In the genomic region with DNA sequence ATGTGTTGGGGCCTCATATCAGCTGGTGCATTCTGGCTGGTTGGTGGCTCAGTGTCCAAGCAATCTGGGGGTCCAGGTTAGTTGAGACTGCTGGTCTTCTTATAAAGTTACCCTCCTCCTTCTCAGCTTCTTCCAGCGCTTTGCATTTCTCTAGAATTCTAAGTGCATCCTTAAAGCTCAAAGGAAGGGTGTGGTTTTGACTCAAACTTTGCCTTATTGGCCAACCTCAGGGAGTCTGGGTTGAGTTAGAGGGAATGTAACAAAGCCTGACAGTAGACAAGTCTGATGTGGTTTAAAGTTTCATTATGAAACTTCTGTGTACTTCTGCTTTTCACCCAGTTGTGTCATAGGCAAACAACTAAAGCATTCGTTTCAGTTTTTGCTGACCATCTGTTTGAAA, we compare ENCODE assay signal across 17 mouse cellular contexts. TPM values are rescaled to one million over a fixed set of nuclear protein-coding genes. Genes with fewer than 3 reads are reported as not detected.
A peak's percentile ranks its signal among the peaks of the same experiment; 100 is the strongest.
DNase-seq lines count a peak whose midpoint lies in the region; ATAC-seq and TF ChIP-seq lines count a peak whose summit lies in the region.
"Had no signal": no experiment of that assay in that cellular context is flagged by ENCODE, and none has a peak within 500 bp of the region (broad histone marks: within the 10 kb centered on the region; RNA-seq: fewer than 3 reads in every experiment).

No protein-coding gene starts in this region.

- no peak overlapping the region for H3K4me3 ChIP-seq in lung, embryonic 14.5 days (ENCODE audit: low read depth, low read length)
- H3K4me3 ChIP-seq in intestine, embryonic 16.5 days (ENCODE audit: low read length): no peak overlapping the region
- H3K4me3 ChIP-seq in midbrain, embryonic 11.5 days (ENCODE audit: low read depth, low read length): no peak overlapping the region
- H3K4me3 ChIP-seq in thymus, adult 2 months (ENCODE audit: control insufficient read depth, insufficient read depth, low read length): no peak overlapping the region
- H3K4me3 ChIP-seq: embryonic facial prominence, embryonic 15.5 days; heart, embryonic 13.5 days; megakaryocyte, embryonic 14.5 days had no signal

- no peak overlapping the region for H3K9ac ChIP-seq in lung, embryonic 14.5 days
- no peak overlapping the region for H3K9ac ChIP-seq in intestine, embryonic 16.5 days (ENCODE audit: low read depth, low read length)
- H3K9ac ChIP-seq in midbrain, embryonic 11.5 days (ENCODE audit: low read length): no peak overlapping the region
- H3K9ac ChIP-seq: embryonic facial prominence, embryonic 15.5 days; heart, embryonic 13.5 days had no signal

- ATAC-seq in lung, embryonic 14.5 days (ENCODE audit: insufficient read depth): no peak
- peak; percentile 99 for ATAC-seq in granulocyte monocyte progenitor cell, adult 5-6 weeks (replicated peaks; ENCODE audit: poor library complexity, severe bottlenecking)
- no peak for ATAC-seq in intestine, embryonic 16.5 days
- no peak for ATAC-seq in midbrain, embryonic 11.5 days (ENCODE audit: low FRiP score)
- ATAC-seq: hindbrain, embryonic 16.5 days; Patski had no signal

- no peak overlapping the region for H3K27ac ChIP-seq in lung, embryonic 14.5 days (ENCODE audit: low read depth)
- H3K27ac ChIP-seq in intestine, embryonic 16.5 days (ENCODE audit: low read length): no peak overlapping the region
- no peak overlapping the region for H3K27ac ChIP-seq in midbrain, embryonic 11.5 days (ENCODE audit: low read depth, low read length)
- no peak overlapping the region; the same call in 1 of the 2 replicates for H3K27ac ChIP-seq in thymus, adult 2 months (ENCODE audit: control insufficient read depth, insufficient read depth, low read length)
- H3K27ac ChIP-seq: embryonic facial prominence, embryonic 15.5 days; heart, embryonic 13.5 days; stomach, postnatal 0 days had no signal

- TF ChIP-seq CTCF in lung, embryonic 14.5 days (IDR thresholded peaks at IDR 0.05; ENCODE audit: low read depth): no peak
- TF ChIP-seq CTCF in thymus, adult 2 months (IDR thresholded peaks at IDR 0.05; ENCODE audit: borderline replicate concordance, control insufficient read depth, extremely low read depth, insufficient read depth, low read length, poor library complexity): no peak

- no peaks in the 10 kb centered on the region for H3K27me3 ChIP-seq in lung, embryonic 14.5 days (ENCODE audit: insufficient read depth, low read length)
- H3K27me3 ChIP-seq in intestine, embryonic 16.5 days (replicated peaks; ENCODE audit: control insufficient read depth, insufficient read depth, low read length): no peaks in the 10 kb centered on the region
- H3K27me3 ChIP-seq in midbrain, embryonic 11.5 days (ENCODE audit: control insufficient read depth, insufficient read depth, low read length): no peaks in the 10 kb centered on the region
- H3K27me3 ChIP-seq in thymus, adult 2 months (ENCODE audit: control insufficient read depth, insufficient read depth, low read length): no peaks in the 10 kb centered on the region
- H3K27me3 ChIP-seq: embryonic facial prominence, embryonic 15.5 days; heart, embryonic 13.5 days; megakaryocyte, embryonic 14.5 days; Patski had no signal

- no peaks in the 10 kb centered on the region for H3K9me3 ChIP-seq in lung, embryonic 14.5 days (ENCODE audit: low read depth, low read length)
- H3K9me3 ChIP-seq in intestine, embryonic 16.5 days (ENCODE audit: control insufficient read depth, low read length): no peaks in the 10 kb centered on the region
- H3K9me3 ChIP-seq in midbrain, embryonic 11.5 days (ENCODE audit: control insufficient read depth, low read length): no peaks in the 10 kb centered on the region
- H3K9me3 ChIP-seq: embryonic facial prominence, embryonic 15.5 days; heart, embryonic 13.5 days; megakaryocyte, embryonic 14.5 days had no signal

- TF ChIP-seq POLR2A in thymus, adult 2 months (IDR thresholded peaks at IDR 0.05; ENCODE audit: control insufficient read depth, extremely low read depth, insufficient read depth, low read length, poor library complexity): no peak

- whole genome bisulfite sequencing in lung, embryonic 14.5 days: 65% methylated on average over 2 of the region's 2 CpGs
- 85% methylated on average over 2 of the region's 2 CpGs for WGBS in intestine, embryonic 16.5 days
- WGBS in midbrain, embryonic 11.5 days: 75% methylated on average over 2 of the region's 2 CpGs
- 9% methylated on average over 2 of the region's 2 CpGs for WGBS in thymus, adult 2 months

- no peaks in the 10 kb centered on the region for H3K36me3 ChIP-seq in lung, embryonic 14.5 days (ENCODE audit: insufficient read depth)
- no peaks in the 10 kb centered on the region for H3K36me3 ChIP-seq in intestine, embryonic 16.5 days (ENCODE audit: control insufficient read depth, insufficient read depth, low read length)
- no peaks in the 10 kb centered on the region for H3K36me3 ChIP-seq in midbrain, embryonic 11.5 days (ENCODE audit: control insufficient read depth, insufficient read depth, low read length)
- H3K36me3 ChIP-seq in thymus, adult 2 months (ENCODE audit: control insufficient read depth, insufficient read depth, low read length): no peaks in the 10 kb centered on the region
- H3K36me3 ChIP-seq: embryonic facial prominence, embryonic 15.5 days; heart, embryonic 13.5 days had no signal

- DNase-seq in lung, embryonic 14.5 days: peak; percentile 3
- DNase-seq in lung, postnatal 14 days: no peak
- peak; percentile 5 for DNase-seq in T-cell, adult 2 months (ENCODE audit: low spot score)
- DNase-seq in skeletal muscle tissue, adult 2 months (ENCODE audit: low read depth, low spot score): peak; percentile 39
- DNase-seq in midbrain, embryonic 11.5 days (ENCODE audit: low spot score, missing footprints): no peak
- DNase-seq in thymus, adult 2 months: no peak
- DNase-seq: adrenal gland, postnatal 36 days; cerebellum, adult 8-10 months; left cerebral cortex, postnatal 4 days had no signal

- H3K4me2 ChIP-seq in lung, embryonic 14.5 days: no peak overlapping the region
- H3K4me2 ChIP-seq in intestine, embryonic 16.5 days (ENCODE audit: low read depth, low read length): no peak overlapping the region
- H3K4me2 ChIP-seq in midbrain, embryonic 11.5 days: no peak overlapping the region
- H3K4me2 ChIP-seq: embryonic facial prominence, embryonic 15.5 days; heart, embryonic 13.5 days had no signal

- H3K4me1 ChIP-seq in lung, embryonic 14.5 days (ENCODE audit: insufficient read depth): no peaks in the 10 kb centered on the region
- no peaks in the 10 kb centered on the region for H3K4me1 ChIP-seq in intestine, embryonic 16.5 days (ENCODE audit: control insufficient read depth, insufficient read depth, low read length)
- H3K4me1 ChIP-seq in midbrain, embryonic 11.5 days (ENCODE audit: control insufficient read depth, insufficient read depth, low read length): no peaks in the 10 kb centered on the region
- peaks cover 4% of the 10 kb centered on the region; the same call in 1 of the 2 replicates for H3K4me1 ChIP-seq in thymus, adult 2 months (replicated peaks; ENCODE audit: control insufficient read depth, insufficient read depth, low read length)
- H3K4me1 ChIP-seq: heart, embryonic 13.5 days had no signal

RNA-seq across cellular contexts. Expression of gene Pde3b, which starts 58.7 kb away (rescaled TPM):
- 11.7 and 12.2 TPM in 2 replicates for polyA plus RNA-seq in lung, embryonic 14.5 days (2014; fragmentation: Nextera tagmentation; extraction: Ambion mirVana)
- 3.7 and 8.1 TPM in 2 replicates for total RNA-seq in granulocyte monocyte progenitor cell, adult 5-6 weeks (2014; fragmentation: Nextera tagmentation)
- total RNA-seq in granulocyte monocyte progenitor cell, adult 5-6 weeks (2017): 14.3 and 15.0 TPM in 2 replicates
- 1.3 and 1.5 TPM in 2 replicates for polyA plus RNA-seq in intestine, embryonic 16.5 days (2015; fragmentation: Nextera tagmentation; extraction: Ambion mirVana)
- 12.5 and 13.4 TPM in 2 replicates for polyA plus RNA-seq in midbrain, embryonic 11.5 days (2014; fragmentation: Nextera tagmentation; extraction: Ambion mirVana)
- polyA plus RNA-seq in thymus, adult 2 months (2012; rRNA removed): 12.0 and 15.2 TPM in 2 replicates

Comparison
In these comparisons a context has a peak if more than half of its experiments do, and no peak if none do; other contexts are left out.
1. DNase-seq: peak in lung, embryonic 14.5 days (single experiment), T-cell, adult 2 months (single experiment) and skeletal muscle tissue, adult 2 months (single experiment); none in lung, postnatal 14 days (single experiment), midbrain, embryonic 11.5 days (single experiment) and thymus, adult 2 months (single experiment).